Mouse (Mus musculus) CD4-positive helper T cell, adult 2 months (primary cell): ENCODE data around the gene Mylk2.

Source experiments
- DNase-seq: peaks from one replicate; pipeline ENCODE4 v3.0.0-alpha.2; 2012; ENCODE audit warnings: low read depth, missing footprints, low spot score

Mylk2 gene

DNA sequence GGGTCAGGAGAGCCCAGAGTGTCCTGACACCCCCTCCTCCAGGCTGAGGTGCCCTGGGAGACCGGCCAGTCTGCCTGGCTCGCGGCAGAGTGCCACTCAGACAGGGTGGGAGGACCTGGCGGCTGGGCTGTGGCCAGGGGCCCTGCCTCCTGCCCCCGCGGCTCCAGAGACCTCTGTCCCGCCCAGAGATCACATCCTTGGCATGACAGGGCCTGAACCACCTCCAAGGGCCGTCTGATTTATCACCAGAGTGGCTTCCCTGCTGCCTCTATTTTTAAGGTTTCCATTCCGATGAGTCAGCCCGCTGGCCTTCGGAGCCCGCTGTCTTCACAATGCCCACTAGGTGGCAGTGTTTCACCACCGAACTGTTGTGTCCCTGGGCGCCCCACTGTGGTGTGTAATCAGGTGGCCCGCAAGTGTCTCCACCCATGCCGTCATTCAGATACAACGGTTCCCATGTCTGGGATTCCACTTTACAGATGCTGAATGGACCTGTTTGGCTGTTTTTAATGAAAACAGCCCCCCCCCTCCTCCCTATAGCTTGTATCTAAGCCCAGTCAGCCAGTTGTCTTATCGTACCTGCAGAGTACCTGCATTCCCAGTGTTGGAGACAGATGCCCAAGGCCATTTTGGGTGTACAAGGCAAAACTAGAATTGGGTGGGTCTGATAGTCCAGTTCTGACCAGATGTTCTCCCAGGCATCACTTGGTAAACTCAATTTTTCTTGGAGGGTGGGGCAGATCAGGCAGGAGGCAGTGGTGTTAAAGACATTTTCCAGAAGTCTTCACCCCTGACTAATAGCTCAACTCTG, 3.4 kb downstream of the Mylk2 start:
- DNase-seq, result peak; percentile 83

DNA sequence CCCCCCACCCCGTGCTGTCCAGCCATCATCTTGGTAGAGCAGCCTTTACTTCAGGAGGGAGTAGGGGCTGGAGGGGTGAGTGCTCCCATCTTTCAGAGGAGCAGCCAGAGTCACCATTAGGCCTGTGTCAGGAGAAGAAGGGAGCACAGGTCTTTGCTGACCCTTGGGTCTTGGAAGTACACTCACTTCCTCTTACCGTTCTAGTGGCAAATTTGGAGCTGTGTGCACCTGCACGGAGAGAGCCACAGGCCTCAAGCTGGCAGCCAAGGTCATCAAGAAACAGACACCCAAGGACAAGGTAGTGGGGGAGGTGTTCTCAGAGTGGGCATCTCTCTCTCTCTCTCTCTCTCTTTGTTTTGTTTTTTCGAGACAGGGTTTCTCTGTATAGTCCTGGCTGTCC, 4.3 kb downstream of the Mylk2 start:
- DNase-seq, result no peak

DNA sequence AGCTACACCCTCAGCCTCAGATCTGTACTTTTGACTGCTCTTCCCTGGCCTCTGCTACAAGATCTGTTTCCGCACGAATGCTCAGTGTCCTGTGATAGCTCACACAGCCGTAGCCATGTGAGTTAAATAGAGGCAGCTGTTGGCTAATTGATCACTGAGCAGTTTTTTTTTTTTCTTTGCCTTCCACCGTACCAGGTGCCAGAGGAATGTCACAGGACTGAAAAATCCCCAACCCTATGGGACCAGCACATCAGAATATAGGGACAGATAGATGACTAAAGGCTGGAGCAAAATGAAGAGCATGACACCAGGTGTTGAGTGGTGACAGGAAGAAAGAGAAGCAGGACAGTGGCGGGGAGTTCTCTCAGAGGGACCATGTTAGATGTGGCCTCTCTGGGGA, 5.0 kb downstream of the Mylk2 start:
- DNase-seq, result no peak

DNA sequence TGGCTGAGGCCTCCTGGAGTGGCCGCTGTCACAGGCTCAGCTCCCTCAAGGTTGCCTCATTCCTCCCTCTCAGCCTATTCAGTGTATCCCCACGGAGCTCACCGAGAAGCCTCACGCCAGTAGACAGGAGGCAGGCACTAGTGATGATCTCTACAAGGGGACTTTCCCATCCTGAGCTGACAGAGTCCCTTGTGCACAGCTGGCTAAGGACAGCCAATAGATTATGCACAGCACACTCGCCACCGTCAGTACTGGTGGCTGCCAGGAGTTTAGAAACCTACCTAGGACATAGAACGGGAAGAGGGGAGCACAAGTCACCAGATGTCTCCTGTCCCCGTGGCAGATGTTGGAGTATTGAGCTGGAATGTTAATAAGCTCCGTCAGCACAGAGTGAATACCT, 6.5 kb downstream of the Mylk2 start:
- DNase-seq, result no peak

DNA sequence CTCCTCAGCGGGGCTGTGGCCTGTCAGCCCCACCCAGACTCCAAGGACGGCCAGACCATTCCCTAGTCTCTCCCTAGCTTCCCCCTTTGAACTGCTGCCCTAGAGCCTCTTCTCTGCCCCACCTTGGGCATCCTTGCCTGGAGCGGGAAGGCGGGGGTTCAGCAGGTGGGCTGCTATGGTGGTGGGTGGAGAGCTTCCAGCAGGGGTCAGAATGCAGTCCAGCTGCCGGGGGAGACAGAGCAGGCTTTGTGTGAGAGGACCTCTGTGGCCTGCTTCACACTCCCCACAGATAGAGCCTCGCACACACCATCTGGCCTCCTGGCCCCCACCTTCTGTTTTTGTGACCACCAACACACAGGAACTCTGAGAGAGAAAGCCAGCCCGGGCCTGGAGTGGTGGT, 11.2 kb downstream of the Mylk2 start:
- DNase-seq, result no peak

DNA sequence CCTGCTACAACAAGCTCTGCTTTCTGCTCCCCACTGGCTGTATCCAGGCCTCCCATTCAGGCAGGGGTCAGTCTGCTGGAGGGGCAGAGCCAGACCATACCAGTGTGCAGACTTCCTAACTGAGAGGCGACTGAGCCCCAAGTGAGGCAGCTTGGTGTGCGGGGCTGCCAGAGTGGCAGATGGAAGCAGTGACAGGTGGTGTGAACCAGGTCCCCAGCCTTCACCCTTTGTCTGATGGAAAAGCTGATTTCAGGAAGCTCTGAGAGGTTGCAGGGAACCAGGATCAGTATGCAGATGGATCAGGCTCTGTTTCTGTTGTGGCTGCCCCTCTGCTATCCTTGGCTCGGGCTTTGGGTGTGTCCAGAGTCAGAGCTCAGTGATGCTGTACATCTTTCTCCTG, 12.5 kb downstream of the Mylk2 start:
- DNase-seq, result no peak

DNA sequence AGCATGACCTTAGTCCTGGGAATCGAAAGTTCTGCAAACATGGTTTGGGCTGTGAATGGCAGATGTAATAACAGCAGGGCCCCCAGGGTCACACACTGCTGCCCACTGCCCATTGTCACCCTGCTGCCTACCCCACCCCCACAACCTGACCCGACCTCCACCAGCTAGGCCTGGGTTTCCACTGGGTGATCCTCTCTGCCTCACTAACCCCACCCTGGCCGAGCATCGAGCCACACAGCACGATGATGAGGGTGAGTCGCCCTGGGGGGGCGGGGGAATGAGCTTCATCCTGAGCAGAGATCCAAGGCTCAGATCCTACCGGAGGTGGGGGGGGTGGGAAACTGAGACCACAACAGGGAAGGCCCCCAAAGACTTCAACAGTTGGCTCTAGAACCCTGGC, 13.0 kb downstream of the Mylk2 start:
- no peak for DNase-seq

DNA sequence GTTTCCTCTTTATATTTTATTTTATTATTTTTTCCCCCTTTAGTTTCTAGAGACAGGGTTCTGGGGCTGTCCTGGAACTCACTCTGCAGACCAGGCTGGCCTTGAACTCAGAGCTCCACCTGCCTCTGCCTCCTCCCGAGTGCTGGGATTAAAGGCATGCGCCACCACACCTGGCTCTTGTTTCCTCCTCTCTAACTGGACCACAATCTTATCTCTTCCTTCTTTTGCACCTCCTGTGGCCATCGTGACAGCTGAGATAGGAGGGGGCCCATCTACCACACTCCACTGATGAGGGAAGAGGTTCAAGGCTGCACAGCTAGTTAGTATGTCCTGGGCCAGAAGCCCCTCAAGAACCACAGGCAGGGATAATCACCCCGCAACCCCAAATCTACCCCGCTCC, 13.4 kb downstream of the Mylk2 start:
- no peak for DNase-seq

DNA sequence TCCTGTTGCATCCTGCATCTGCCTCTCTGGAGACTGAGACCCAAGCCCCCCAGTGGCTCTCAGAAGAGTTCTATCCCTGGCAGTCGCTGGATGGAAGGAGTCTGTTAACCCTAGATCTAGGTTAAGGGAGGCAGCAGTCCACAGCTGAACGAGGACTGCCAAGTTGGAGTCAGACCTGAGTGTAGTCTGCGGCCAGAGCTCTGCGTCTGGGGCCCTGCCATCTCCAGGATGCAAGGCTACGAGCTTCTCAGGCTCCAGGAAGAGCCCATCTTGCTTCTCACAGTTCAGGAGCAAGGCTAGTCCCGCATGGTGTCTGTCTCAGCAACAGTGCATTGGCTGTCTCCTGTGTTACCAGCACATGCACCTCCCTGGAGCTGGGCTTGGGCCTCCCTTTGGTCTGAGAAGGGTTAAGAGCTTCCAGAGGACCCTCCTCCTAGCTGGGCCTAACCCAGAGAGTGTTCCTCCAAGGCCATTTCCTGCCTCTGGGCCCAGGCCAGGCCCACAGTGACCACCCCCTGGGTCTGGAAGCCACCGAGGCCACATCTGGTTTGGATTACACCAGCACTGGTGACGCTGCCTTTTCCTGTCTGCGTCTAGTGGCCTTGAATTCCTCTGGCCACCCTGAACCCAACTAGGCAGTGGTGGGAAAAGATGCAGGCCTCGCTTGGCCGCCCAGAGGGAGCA, 14.2 kb downstream of the Mylk2 start:
- no peak for DNase-seq

DNA sequence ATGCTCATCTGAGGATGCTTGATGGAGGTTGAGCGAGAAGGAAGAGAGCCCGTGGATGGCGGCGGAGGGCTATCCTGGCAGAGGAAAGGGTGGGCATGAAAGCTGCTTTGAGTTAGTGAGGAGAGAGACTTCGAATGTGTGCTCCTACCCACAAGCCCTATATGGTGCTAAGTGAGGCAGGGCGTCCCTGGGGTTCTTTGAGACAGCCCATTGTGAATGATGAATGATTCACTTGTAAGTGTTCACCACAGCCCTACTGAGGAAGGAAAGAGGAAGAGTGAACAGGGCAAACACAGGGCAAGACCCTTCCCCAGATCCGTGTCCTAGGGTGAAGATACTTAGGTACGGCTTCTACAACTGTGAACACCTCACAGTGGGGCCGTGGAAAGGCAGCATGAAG, 15.7 kb downstream of the Mylk2 start:
- DNase-seq, result no peak

DNA sequence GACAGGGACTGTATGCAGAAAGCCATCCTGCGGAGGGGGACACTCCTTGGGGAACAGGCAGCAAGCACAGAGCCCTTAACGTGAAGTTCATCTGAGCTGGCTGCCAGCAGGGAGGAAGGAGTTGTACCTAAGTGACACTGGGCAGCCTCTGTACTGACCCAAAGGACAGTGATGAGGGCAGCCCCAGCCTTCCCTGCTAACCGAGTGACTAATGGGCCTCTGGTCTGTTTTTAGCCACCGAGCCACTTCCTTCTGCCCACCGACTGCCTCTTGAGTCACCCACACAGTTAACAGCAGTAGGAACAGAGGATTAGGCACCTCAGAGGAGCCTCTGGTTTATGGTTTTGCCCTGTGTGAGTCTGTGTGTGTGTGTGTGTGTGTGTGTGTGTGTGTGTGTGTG, 16.2 kb downstream of the Mylk2 start:
- no peak for DNase-seq

DNA sequence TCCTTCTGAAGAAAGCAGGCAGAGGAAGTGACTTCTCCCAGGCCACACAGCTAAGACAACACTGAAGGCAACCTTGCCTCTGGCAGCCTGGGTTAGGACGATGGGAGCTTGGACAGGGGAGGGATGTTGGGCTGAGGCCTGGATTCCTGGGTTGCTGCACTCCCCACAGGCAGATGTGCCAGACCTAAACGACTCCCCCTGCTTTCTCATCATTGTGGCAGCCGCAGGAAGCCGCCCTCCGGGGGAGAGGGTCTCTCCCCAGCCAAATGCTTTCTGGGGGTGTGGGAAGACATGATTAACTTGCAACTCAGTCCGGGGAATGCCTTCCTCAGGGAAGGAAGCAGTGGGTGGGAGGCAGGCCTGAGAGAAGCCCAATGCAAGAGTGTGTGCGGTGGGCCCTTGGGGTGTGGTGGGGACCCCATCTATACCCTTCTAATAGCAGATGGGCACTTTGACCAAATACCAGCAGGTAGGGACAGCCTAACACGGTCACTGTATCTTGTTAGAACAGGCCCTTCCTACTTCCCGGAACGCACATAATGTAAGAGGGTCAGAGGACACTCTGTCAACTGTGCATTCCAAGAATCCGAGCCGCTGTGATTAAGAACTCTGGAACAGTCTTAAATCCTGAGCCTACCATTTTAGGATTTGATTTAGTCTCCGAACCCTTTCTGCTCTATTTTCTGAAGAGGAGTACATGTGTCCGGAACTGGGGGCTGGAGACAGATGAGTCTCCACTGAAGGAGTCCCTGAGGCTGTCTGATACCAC, 17.3 kb downstream of the Mylk2 start:
- DNase-seq, result no peak

DNA sequence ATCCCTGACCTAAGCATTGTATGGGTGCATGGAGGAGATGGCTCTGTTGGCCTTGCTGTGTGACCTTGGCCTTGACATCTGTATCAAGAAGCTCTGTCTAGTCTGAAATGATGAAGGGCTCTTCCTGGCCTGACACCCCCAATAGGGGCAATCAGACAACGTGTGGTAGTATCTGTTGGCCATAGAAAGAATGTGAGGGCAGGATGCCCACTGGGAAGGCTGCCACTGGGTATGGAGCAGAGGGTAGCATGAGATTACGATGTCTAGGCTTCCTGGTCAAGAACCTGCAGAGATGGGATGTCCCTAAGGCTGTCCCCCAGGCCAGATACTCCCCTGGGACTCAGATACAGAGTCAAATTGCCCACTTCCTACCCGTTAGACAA, 17.8 kb downstream of the Mylk2 start:
- no peak for DNase-seq

DNA sequence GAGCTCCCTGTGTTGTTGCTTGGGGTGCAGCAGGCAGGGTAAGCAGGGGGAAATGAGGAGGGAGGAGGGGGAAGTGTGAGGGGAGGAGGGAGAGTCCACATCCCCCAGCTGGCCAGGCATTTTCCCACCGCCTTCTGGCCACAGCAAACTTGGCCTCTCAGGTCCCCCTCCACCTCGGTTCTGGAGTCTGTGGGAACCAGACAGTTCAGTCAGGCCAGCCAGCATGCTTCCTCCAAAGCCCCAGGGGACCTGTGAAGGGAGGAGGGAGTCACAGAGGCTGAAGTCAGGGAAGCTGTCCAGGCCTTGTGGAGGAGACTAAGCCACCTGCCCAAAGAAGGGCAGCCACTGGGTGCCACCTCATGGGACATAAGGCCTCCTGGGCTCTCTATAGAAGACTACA, 19.1 kb downstream of the Mylk2 start:
- no peak for DNase-seq

DNA sequence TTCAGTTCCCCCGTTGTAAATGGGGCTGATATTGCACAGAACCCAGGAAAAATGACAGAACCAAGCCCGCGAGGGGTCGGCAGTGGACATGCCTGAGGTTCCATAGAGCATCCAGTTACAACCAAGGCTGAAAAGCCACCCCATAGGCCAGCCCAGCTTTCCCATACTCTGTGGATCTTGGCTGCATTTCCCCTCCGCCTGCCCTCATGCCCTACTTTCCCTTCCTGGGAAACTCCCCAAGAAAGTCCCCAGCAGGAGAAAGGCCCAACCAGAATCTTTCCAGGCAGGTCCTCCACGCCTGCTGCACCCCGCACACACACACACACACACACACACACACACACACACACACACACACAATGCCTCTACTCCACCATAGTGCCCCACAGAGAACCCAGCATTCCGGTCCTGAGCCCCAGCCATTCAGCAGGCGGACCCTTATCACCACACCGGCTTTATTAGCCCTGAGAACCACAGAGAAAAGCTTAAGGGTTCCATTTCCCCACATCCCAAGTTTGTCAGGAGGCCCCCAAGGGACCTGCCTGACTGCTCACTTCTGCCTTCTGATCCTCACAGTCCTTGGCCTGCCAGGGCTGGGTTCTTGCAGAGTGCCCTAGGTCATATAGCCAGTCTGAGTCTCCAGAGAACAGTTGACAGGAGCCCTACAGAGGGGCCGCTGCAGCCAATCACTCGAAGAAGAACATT, 20.5 kb downstream of the Mylk2 start:
- no peak for DNase-seq

DNA sequence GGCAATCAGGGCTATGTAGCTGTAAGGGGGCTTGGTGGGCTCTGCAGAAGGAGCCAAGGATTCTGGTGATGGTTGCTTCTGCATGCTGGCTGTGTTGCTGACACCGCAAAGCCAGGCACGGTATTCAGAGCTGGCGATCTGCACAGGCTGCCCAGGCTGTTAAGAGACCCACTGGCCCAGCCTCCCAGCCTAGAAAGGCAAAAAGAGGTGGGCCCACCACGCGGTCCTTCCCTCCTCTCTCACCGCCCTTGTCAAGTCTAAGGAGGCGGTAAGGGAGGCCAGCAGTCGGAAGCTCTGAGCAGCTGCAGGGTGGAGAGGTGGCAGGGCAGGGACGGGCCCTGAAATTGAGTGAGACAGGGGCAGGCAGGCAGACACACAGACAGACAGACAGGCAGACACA, 21.9 kb downstream of the Mylk2 start, which contains the start of gene Foxs1:
Gene Foxs1 (minus strand): TSS at position 161 of the 400 bp plus-strand sequence.
- DNase-seq, result no peak

DNA sequence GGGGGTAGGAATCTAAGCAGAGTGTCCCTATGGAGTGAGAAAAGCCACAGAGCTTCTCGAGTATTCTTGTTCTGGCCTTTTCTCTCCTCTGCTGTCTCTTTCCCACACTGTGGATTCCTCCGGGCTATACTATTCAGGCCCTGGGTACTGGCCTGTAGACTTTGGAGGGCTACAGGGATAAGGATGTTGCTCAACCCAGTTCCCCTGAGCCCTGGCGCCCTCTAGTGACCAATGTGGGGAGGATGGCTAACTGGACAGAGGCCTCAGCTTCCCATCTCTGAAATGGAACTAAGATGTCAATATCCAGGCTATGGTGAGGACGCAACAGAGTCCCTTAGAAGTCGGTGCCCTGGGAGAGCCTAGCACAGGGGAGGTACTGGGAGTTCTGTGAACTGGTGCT, 22.5 kb downstream of the Mylk2 start:
- DNase-seq, result peak; percentile 23

DNA sequence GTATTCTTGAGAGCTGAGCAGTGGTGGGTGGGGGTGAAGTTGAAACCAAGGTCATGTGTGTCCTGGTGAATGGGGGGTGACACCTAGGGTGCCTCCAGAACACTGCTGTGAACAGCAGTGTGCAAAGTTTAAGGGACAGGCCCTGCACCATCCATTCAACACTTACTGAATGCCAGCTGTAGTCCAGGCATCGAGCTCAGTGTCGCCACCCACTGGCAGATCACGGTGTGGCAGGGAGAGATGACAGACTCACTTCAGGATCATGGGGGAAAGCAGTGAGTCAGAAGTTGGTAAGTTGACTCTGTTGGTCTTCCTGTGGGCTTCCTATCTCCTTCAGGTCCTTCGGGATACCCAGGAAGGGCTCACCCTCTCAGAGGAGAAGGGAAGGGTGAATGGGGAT, 28.7 kb downstream of the Mylk2 start:
- DNase-seq, result peak; percentile 27

DNA sequence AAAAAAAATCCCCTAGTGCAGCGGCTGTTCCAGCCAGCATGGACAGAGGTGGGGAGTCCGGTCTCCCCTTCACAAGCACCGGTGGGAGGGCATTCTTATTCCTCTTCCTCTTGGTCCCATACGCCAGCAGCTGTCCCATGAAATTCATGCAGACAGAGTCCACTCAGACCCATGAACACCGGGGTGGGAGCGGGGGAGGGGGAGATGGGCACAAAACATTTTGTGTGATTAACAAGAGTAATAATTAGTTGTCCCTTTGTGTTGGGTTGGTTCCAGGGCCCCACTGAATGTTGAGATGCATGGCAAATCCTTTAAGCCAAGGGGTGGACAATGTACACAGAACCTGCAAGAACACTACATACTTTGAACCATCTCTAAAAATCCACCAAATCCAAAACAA, 30.0 kb downstream of the Mylk2 start:
- no peak for DNase-seq

DNA sequence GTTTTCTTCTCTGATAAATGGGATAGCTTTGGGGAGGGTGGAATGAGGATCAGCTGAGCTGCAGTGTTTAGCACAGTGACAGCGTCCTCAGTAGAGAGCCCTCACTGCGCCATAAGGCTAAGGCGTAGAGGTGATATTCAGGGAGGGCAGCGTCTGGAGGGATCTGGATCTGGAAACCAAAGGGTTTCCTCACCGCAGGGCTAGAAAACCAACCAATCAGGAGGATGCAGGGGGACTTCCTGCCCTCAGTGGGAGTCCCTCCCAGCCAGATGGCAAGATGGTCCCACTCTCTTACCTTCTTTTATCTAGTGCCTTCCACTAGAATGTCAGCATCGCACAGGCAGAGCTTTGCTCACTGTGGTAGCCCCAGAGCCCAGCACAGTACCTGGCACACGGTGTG, 30.6 kb downstream of the Mylk2 start:
- DNase-seq, result no peak

DNA sequence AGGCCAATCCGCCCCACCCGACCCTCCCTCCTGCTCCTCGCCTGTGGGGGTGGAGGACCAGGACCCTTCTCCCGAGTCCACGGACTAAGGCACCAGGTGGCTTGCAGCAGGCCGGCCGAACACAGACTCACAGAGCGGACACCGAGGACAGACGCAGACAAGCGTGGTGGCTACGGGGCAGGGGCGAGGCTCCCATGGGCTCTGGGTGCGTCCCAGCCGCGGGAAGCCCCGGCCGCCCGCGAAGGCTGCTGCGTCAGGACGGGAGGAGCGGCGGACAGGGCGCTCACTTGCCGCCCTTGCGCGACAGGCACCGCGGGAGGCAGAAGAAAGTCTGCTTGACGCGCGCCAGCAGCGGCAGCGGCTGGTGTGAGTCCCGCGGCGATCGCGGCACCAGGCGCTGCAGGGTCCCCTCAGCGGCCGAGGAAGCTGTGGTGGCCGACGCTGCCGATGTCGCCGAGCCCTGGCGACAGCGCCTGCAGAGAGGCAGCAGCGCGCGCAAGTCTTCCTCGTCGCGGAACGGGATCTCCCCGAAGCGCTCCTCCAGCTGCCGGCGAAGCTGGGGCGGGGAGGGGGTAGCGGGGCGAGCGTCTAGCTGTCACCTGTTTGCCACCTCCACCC, 31.9 kb downstream of the Mylk2 start:
- no peak for DNase-seq

DNA sequence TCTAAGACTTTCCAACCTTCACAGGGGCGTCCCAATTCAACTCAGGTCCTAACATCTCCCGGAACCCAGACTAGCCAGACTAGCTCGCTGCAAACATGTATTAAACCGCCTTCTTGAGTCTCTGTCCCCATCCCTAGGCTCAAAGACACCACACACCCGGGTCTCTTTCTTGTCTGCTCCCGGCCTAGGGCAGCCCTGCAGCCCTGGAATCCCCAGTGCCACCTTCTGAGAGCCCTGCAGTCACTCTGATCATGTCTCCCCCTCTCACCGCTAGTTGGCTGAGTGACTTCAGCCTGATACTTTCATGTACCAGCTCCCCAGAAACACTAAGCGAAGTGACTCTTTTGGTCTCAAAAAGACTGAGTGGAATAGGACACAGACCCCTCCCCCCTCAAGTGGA, 32.4 kb downstream of the Mylk2 start:
- no peak for DNase-seq
